Mouse (Mus musculus) cerebellum, adult 9-11 months (tissue): ENCODE data around the gene Lsm4.
A peak's percentile ranks its signal among the peaks of the same experiment; 100 is the strongest.

Experiments
- DNase-seq: peaks from one replicate; pipeline ENCODE4 v3.0.0; 2022

Gene Lsm4

DNA sequence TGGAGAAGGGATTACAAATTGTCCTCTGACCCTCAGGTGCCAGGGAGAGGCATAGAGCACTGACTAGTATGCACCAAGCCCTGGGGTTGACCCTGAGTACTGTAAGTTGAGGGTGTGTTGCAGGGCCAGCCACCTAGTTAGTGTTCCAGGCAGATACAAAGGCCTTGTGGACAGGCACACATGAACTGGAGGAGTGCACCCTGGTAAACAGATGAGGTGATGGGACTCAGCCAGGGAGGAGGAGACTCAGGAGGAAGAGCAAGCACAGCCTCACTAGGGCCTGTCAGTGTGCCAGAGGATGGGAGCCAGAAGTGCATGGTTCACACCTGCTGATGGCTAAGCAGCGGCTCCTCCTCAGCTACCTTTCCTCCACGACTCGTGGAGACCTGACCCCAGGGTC is 7.0 kb downstream of the Lsm4 start:
- DNase-seq = peak; percentile 20

DNA sequence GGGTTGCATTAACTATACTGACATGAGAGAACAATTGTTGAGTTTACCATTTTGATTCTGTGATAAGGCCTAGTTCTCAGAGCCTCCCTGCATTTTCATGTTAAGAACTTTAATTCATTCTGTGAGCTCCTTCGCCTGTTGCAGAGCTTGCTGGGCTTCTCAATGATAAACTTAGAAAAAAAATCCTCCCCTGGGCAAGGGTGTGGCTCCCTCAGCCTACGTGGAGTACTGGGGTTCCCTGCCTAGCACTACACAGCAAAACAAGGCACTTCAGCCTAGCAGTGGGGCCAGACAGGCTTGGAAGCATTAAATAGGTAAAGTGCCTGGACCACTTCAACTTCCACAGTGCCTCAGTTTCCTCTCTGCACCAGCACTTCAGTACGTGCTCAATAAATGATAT is 8.4 kb downstream of the Lsm4 start:
- DNase-seq = no peak

DNA sequence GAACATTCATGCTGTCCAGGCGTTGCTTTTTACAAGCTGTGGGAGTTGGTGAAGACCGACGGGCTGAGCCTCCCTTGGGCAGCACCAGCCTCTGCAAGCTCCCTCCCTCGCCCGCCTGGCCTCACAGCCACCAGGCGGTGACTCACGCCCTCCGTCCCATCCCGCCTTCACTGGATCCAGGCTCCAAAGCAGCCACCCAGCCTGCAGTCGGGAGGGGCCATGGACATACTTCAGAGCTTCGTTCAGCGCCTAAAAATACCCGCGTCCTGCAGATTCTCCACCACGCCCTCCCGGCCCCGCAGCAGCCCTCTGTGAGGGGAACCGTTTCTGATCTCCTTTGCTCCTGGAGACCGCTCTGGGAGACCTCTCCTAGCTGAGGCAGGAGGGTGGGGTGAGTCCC is 9.1 kb downstream of the Lsm4 start:
- peak; percentile 17 for DNase-seq

DNA sequence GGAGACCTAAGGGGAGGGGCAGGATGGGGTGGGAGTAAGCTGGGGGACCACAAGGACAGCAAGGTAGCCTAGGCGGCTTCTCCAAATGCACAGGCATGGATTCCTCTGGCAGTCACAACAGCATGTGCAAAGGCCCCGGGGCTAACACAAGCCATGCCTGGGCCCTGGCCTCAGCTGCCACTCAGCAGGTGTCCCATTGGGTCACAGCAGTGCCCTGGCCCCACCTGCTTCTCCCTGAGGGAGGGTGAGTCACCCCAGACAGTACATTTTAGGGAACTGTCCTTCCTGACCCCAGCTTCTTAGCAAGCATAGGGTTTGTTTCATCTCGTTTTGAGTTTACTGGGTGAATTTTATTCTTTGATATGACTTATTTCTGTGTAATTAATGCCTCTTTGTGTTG is 9.6 kb downstream of the Lsm4 start:
- no peak for DNase-seq

DNA sequence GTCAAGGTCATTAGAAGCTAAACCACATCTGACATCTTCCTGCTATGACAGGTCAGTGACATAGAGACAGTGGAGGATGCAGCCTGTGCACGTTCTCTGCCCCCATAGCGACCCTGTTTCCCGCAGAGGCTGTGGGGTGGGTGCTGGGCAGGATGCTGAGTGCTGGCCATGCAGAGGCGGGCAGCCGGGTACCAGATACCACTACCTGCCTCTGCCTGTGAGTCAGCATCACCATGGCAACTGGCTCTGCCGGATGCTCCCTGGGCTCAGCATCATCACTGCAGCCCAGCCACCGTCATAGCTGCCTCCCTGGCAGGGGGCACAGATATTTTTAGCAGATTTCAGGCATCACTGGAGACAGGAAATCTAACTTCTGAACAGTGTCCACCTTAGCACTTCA is 11.2 kb downstream of the Lsm4 start:
- DNase-seq = peak; percentile 15

DNA sequence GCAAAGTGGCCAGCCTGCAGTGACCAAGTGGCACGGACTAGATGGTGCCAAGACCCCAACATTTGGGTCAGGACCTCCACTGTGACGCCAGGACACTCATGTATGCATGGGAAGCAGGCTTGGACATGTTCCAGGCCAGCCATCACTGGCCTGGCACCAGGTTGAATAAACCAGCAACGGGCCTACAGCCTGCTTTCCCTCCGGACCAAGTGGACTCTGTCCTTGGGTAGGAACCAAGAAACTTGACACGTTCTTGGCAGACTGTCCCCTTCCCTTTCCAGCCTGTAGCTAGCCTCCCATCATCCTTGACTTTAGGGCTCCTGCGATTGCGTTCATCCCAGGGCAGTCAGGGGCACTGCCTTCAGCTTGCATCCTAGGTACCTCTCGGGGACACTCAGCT is 14.5 kb downstream of the Lsm4 start:
- DNase-seq = peak; percentile 25

DNA sequence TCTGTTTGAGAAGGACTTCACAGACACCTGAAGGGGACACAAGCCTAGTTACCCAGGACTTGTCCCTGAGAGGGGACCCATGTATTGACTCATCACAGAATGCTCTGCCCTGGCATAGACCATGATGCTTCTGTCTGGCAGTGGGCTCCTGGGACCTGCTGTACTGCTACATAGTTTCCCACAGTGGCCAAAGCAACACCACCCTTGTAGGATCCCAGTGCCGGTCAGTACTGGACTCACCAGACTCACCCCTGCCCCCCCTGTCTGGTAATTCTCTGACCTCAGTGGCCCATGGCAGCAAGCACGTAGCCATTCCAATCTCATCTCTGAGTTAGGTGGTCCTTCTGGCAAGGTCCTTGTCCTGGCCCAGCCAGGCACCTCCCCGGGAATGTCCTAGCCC is 15.1 kb downstream of the Lsm4 start:
- DNase-seq = no peak

DNA sequence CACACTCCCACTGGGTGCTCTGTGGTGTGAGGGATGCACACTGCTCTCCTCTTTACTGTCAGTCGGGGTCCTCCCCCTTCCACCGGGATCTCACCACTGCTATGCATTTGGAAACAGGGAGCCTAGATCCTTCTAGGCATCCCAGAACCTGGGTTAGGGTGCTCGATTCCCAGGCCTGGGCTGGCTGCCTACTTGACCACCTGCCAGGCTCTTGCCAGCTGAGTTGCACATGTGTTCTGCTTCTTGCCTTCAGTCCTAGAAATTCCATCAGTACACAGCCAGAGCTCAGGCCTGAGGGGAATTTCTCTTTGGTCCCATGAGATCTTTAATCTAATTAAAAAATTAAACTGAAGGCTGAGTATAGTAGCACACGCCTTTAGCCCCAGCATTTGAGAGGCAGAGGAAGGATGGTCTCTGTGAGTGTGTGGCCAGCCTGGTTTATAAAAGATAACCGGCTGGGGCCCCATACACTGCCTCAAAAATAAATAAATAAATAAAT is 16.9 kb downstream of the Lsm4 start:
- DNase-seq = no peak

DNA sequence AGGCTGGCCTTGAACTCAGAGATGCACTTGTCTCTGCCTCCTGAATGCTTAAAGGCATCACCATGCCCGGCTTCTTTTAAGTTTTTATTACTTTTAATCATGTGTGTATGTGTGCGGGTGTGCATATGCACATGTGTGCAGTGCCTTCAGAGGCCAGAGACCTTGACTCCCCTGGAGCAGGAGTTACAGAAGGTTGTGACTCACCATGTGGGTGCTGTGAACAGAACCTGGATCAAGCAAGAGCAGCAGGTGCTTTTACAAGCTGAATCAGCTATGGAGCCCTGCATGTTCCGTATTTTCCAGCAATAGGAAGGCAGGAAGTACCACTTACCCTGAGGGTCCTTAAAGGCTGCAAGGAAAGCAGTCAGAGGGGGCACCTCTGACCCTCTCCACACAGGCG is 18.2 kb downstream of the Lsm4 start:
- no peak for DNase-seq

DNA sequence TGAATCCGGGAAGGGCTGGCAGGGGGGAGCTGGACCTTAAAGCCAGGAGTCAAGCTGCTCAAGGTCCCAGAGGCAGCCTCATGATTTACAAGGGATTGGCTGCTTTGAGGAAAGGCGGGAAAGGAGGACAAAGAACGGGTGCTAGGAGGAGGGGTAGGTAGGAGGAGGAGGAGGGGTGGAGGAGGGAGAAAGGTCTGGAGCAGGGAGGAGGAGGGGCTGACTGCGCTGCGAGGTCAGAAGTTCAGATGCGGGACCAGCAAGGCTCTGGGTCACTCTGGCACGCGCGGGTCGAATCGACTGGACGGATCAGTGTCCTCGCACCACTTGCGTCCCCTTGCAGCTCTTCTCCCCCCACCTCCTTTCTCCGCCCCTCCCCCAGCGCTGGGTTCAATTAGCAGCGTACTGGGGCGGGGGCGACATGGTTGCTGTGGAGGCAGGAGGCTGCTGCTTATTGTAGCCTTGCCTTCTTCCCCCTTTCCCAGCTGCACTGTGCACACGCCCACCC is 18.7 kb downstream of the Lsm4 start:
- no peak for DNase-seq

DNA sequence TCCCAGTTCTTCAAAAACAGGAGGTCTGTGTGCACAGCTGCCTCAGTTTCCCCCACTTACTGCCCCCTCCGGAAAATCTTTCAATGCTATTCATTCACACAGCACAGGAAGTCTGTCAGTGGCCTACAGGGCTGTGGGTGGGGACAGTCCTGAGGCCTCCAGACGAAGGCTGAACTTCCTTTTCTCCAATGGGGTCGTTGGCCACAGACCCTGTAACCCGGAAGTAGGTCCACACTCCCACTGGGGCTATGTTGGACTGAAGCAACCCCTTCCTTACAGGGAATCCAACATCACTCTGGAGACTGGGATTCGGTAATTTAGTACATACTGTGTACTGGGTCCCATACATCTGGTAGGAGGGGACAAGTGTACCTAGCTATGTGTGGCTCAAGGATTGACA is 20.6 kb downstream of the Lsm4 start:
- DNase-seq = no peak

DNA sequence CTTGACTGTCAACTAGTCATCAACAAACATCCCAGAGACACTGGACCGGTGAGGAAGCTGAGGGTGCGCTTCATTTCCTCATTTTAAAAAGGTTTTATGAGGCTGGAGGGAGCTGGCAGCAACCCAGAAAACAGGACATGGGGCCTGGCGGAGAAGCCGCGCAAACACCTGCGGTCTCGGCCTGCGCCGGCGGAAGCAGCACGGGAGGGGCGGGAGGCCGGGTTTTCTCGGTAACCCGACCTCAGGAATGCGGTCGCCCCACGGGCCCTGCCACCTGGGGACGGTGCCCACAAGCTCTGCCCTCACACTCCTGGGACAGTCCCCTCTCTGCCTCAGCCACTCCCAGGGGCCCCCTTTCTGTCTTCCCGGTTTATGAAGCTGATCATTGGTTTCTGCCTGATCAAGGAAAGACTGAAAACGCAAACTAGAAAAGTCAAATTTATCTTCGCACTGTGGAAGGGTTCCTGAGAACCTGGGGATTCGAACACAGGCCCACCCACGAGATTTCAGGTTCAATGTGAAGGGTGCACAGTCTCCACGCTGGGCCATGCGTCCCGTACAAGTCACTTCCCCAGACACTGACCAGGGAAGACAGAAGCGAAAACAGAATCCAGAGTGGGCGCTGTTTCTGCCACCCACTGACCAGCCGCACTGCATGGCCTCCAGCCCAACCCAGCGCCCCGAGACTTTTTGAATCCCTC is 22.4 kb downstream of the Lsm4 start:
- peak; percentile 69 for DNase-seq

DNA sequence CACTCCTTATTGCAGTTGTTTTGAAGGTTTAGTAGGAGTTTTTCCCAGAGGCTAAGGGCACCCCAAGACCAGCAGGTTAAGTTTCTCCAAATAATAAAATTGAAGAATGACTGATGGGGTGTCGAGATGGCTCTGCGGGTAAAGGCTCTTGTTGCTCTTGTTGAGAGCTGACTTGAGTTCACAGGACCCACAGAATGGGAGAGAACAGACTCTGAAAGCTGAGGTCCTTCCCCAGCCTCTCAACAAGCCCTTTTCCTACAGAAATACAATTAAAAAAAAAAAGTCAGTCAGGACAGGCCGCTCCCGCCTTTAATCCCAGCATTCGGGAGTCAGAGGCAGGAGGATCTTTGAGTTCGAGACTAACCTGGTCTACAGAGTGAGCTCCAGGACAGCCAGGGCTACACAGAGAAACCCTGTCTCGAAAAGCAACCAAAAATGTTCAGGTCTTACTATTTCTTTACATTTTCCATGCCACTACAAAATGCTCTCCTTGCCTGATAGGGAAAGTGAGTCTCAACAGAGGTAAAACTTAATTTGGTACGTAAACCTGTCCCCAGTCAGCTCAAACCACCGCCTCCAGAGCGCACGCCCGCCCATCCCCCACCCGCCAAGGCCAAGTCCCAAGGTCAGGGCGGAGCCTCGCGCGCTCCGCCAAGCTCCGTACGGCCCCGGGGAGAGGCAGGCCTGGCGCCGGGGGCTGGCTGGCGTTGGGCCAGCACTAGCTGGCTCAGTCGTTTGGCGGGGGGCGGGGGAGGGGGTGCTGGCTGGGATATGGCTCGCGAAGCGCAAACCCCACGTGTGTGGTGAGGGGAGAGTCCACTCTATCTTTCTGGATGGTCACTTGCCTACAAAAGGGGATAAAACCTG is 23.2 kb downstream of the Lsm4 start:
- DNase-seq = peak; percentile 74

DNA sequence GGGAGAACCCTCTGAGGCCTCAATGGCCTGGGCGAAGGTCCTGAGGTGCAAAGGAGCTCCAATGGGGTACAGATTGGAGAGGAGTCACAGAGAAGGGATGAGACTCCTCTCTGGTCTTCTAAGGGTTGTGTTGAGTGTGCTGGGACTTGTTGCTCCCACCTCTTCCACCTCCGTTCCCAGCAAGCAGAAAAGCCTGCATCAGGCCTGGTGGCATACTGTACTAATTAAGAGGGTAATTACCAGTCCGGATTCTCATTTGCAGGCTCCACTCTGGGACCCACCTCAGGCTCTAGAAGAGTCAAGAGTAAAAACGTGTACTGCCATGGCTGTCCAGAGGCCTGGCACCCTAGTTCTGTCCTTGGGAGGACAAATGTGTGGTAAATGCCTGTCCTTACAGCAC is 23.9 kb downstream of the Lsm4 start:
- DNase-seq = peak; percentile 57

DNA sequence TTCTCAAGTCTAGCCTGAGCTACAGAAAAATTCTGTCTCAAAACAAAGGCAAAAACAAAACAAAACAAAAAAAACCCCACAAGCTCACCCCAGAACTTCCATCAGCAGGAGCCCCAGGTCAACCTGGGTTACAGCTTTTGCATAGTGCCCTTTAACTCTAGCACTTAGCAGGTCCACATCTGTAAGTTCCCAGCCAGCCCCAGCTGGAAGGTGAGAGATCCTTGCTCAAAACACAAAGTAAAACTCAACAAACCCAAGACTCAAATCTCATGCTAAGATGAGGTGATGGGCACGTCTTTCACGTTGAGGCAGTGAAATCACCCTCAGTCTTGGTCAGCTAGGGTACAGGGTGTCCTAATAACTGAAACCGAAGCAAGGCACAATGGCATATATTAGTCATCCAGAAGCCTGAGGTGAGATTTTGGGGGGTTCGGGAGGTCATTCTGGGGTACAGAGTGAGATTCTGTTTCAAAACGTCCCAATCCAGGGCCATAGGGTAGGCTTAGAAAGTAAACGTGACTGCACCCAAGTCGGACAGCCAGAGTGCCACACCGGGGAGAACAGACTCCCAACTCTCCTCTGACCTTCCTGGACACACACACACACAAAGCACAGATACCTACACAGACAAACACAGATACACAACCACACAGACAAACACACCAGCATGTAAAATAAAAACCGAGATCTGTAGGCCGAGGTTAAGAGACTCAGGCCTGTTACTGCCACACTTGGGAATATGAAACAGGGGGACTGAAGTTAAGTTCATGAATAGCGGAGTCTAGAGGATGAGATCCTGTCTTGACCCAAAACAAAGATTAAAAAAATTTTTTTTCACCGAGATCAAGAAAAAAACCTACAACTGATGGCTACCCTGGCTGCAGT is 24.6 kb downstream of the Lsm4 start:
- DNase-seq = no peak

DNA sequence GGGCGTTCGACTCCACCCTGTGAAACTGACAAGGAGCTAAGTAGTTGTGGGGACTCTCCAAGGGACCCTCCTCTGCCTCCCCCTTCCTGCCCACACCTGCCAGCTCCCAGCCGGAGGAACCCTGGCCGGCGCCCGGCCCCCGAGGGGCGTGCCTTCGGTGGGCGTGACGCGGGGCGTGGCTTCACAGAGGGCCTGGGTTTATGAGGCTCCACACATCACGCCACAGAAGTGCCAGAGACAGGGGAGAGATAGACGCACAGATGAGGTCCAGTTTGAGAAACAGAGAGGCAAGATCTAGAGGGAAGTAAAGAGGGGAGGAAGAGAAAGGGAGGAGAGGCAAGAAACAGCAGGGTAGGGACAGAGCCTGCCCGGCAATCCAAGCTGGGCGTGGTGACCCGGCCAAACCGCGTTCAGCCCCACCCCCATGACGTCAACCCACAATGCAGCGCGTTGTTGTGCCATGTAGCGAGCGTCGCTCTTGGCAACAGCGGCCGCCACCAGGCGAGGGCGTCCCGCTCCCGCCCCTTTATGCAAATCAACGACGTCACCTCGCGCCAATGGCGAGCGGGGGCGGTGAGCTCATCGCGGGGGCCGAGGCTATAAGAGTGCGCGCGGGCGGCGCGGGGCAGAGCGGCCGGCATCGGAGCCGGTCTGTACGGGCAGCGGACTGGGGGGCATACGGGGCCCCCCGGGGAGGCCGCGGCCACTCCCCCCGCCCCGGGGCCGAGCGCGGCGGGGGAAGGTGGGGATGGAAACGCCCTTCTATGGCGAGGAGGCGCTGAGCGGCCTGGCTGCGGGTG is 25.5 kb downstream of the Lsm4 start, which contains the start of gene Jund:
Jund (plus strand) TSS at position 640 of the 800 bp plus-strand sequence.
- DNase-seq = peak; percentile 99

DNA sequence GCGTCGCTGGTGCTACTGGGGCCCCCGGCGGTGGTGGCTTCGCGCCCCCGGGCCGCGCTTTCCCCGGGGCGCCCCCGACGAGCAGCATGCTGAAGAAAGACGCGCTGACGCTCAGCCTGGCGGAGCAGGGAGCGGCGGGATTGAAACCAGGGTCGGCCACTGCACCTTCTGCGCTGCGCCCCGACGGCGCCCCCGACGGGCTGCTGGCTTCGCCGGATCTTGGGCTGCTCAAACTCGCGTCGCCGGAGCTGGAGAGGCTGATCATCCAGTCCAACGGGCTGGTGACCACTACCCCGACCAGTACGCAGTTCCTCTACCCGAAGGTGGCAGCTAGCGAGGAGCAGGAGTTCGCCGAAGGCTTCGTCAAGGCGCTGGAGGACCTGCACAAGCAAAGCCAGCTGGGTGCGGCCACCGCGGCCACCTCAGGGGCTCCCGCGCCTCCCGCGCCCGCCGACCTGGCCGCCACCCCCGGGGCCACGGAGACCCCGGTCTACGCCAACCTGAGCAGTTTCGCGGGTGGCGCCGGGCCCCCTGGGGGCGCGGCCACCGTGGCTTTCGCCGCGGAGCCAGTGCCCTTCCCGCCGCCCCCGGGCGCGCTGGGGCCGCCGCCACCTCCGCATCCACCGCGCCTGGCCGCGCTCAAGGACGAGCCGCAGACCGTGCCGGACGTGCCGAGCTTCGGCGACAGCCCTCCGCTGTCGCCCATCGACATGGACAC is 26.2 kb downstream of the Lsm4 start:
- no peak for DNase-seq

DNA sequence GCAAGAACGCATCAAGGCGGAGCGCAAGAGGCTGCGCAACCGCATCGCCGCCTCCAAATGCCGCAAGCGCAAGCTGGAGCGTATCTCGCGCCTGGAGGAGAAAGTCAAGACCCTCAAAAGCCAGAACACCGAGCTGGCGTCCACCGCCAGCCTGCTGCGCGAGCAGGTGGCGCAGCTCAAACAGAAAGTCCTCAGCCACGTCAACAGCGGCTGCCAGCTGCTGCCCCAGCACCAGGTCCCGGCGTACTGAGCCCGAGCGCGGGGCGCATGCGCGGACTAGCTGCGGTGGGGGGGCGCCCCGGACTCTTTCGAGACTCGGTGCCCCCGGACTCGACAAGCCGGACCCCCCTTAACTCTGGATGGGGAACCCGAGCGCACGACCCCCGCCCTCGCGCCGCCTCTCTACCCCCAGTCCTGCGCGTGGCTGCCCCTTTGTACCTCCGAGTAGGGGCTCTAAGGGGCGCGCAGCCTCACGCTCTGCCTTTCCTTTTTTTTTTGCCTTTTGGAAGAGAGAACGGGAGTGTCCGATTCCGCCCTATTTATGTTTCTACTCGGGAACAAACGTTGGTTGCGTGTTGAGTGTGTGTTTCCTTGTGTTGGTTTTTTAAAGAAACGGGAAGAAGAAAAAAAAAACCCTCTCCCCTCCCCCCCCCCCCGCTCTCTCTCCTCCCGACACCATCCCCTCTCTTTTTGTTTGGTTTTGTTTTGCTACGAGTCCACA is 26.9 kb downstream of the Lsm4 start:
- peak; percentile 92 for DNase-seq

DNA sequence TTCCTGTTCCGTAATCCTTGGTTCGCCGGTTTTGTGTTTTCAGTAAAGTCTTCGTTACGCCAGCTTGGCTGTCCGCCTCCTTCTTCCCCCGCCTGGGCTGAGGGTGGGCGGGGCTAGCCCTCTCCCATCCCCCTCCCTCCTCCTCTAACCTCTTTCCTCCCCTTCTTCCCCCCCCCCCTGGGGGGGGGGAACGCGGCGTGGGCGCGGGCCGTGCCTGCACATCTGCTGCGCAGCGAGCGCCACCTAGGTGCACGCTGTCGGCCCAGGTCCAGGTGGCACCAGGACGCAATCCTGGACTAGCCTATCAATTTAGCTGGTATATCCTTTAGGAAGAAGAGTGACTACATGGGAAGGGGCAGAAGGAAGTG is 27.5 kb downstream of the Lsm4 start:
- peak; percentile 90 for DNase-seq
